Mouse (Mus musculus): ENCODE data around the gene Rbms3. TPM values are rescaled to one million over a fixed set of nuclear protein-coding genes. Genes with fewer than 3 reads are reported as not detected.

Gene Rbms3
- polyA plus RNA-seq, 1 experiment from 2014 or later = 90.2 TPM

GRCm38 (mm10) chr9:117356764-117357442, 272.8 kb downstream of the Rbms3 start:
- no peak overlapping the region for H3K4me2 ChIP-seq (replicated peaks; ENCODE audit: low read depth, low read length)
- peak; percentile 58; the same call in 1 of the 2 replicates for ATAC-seq (ENCODE audit: insufficient number of reproducible peaks, insufficient read depth, low FRiP score, low read depth)
- whole genome bisulfite sequencing = 25% methylated on average over 9 of the region's 9 CpGs

GRCm38 (mm10) chr9:117355501-117355900, 274.2 kb downstream of the Rbms3 start:
- H3K9me3 ChIP-seq (ENCODE audit: control insufficient read depth, low read depth, low read length) = no peaks in the 10 kb centered on the region
- H3K27ac ChIP-seq (ENCODE audit: low read length) = no peak overlapping the region
- WGBS = 71% methylated on average over 5 of the region's 5 CpGs
- ATAC-seq (ENCODE audit: insufficient number of reproducible peaks, insufficient read depth, low FRiP score, low read depth) = no peak
- H3K4me1 ChIP-seq (ENCODE audit: control insufficient read depth, insufficient read depth, low read length) = peaks cover 3% of the 10 kb centered on the region
- H3K36me3 ChIP-seq (ENCODE audit: control insufficient read depth, insufficient read depth, low read length) = no peaks in the 10 kb centered on the region
- H3K27me3 ChIP-seq (ENCODE audit: control insufficient read depth, insufficient read depth, low read length) = no peaks in the 10 kb centered on the region
- no peak overlapping the region for H3K4me2 ChIP-seq (replicated peaks; ENCODE audit: low read depth, low read length)
- no peak overlapping the region for H3K4me3 ChIP-seq (ENCODE audit: low read depth, low read length)
- H3K9ac ChIP-seq (replicated peaks; ENCODE audit: low read depth, low read length) = no peak overlapping the region

More at GRCm38 (mm10) chr9:117356764-117357442, 272.8 kb downstream of the Rbms3 start:
- Histone ChIP-seq H3K27me3 (ENCODE audit: control insufficient read depth, insufficient read depth, low read length) (no peaks in the 10 kb centered on the region), H3K4me3 (ENCODE audit: low read depth, low read length) (no peak overlapping the region), H3K36me3 (ENCODE audit: control insufficient read depth, insufficient read depth, low read length) (no peaks in the 10 kb centered on the region), H3K4me1 (ENCODE audit: control insufficient read depth, insufficient read depth, low read length) (peaks cover 3% of the 10 kb centered on the region), H3K9me3 (ENCODE audit: control insufficient read depth, low read depth, low read length) (no peaks in the 10 kb centered on the region), H3K27ac (ENCODE audit: low read length) (no peak overlapping the region), H3K9ac (replicated peaks; ENCODE audit: low read depth, low read length) (no peak overlapping the region)

- Histone ChIP-seq H3K9ac (replicated peaks; ENCODE audit: low read depth, low read length) (no peak overlapping the region), H3K9me3 (ENCODE audit: control insufficient read depth, low read depth, low read length) (no peaks in the 10 kb centered on the region), H3K4me1 (ENCODE audit: control insufficient read depth, insufficient read depth, low read length) (no peaks in the 10 kb centered on the region), H3K36me3 (ENCODE audit: control insufficient read depth, insufficient read depth, low read length) (no peaks in the 10 kb centered on the region), H3K27me3 (ENCODE audit: control insufficient read depth, insufficient read depth, low read length) (no peaks in the 10 kb centered on the region), H3K4me3 (ENCODE audit: low read depth, low read length) (no peak overlapping the region), H3K4me2 (replicated peaks; ENCODE audit: low read depth, low read length) (no peak overlapping the region), H3K27ac (ENCODE audit: low read length) (no peak overlapping the region)
- WGBS = 82% methylated on average over 4 of the region's 4 CpGs
- no peak for ATAC-seq (ENCODE audit: insufficient number of reproducible peaks, insufficient read depth, low FRiP score, low read depth)
Observed at GRCm38 (mm10) chr9:117342336-117342735, 287.4 kb downstream of the Rbms3 start.

- ATAC-seq (ENCODE audit: insufficient number of reproducible peaks, insufficient read depth, low FRiP score, low read depth) = no peak
- H3K4me1 ChIP-seq (ENCODE audit: control insufficient read depth, insufficient read depth, low read length) = no peaks in the 10 kb centered on the region
- no peak overlapping the region for H3K27ac ChIP-seq (ENCODE audit: low read length)
- H3K27me3 ChIP-seq (ENCODE audit: control insufficient read depth, insufficient read depth, low read length) = no peaks in the 10 kb centered on the region
- 87% methylated on average over 5 of the region's 5 CpGs for WGBS
- no peaks in the 10 kb centered on the region for H3K9me3 ChIP-seq (ENCODE audit: control insufficient read depth, low read depth, low read length)
- no peak overlapping the region for H3K4me3 ChIP-seq (ENCODE audit: low read depth, low read length)
- no peaks in the 10 kb centered on the region for H3K36me3 ChIP-seq (ENCODE audit: control insufficient read depth, insufficient read depth, low read length)
- H3K4me2 ChIP-seq (replicated peaks; ENCODE audit: low read depth, low read length) = no peak overlapping the region
- H3K9ac ChIP-seq (replicated peaks; ENCODE audit: low read depth, low read length) = no peak overlapping the region
Observed at GRCm38 (mm10) chr9:117330681-117331080, 299.0 kb downstream of the Rbms3 start.

GRCm38 (mm10) chr9:117319271-117319670, 310.4 kb downstream of the Rbms3 start:
- no peak for ATAC-seq (ENCODE audit: insufficient number of reproducible peaks, insufficient read depth, low FRiP score, low read depth)
- Histone ChIP-seq H3K27me3 (ENCODE audit: control insufficient read depth, insufficient read depth, low read length) (no peaks in the 10 kb centered on the region), H3K4me2 (replicated peaks; ENCODE audit: low read depth, low read length) (no peak overlapping the region), H3K9ac (replicated peaks; ENCODE audit: low read depth, low read length) (no peak overlapping the region), H3K36me3 (ENCODE audit: control insufficient read depth, insufficient read depth, low read length) (no peaks in the 10 kb centered on the region), H3K4me1 (ENCODE audit: control insufficient read depth, insufficient read depth, low read length) (peaks cover 7% of the 10 kb centered on the region), H3K4me3 (ENCODE audit: low read depth, low read length) (no peak overlapping the region), H3K9me3 (ENCODE audit: control insufficient read depth, low read depth, low read length) (no peaks in the 10 kb centered on the region), H3K27ac (ENCODE audit: low read length) (no peak overlapping the region)
- WGBS = 58% methylated on average over 3 of the region's 3 CpGs

GRCm38 (mm10) chr9:117318461-117318860, 311.3 kb downstream of the Rbms3 start:
- Histone ChIP-seq H3K27me3 (ENCODE audit: control insufficient read depth, insufficient read depth, low read length) (no peaks in the 10 kb centered on the region), H3K9me3 (ENCODE audit: control insufficient read depth, low read depth, low read length) (no peaks in the 10 kb centered on the region), H3K27ac (ENCODE audit: low read length) (no peak overlapping the region), H3K36me3 (ENCODE audit: control insufficient read depth, insufficient read depth, low read length) (no peaks in the 10 kb centered on the region), H3K9ac (replicated peaks; ENCODE audit: low read depth, low read length) (no peak overlapping the region), H3K4me2 (replicated peaks; ENCODE audit: low read depth, low read length) (no peak overlapping the region), H3K4me1 (ENCODE audit: control insufficient read depth, insufficient read depth, low read length) (peaks cover 7% of the 10 kb centered on the region), H3K4me3 (ENCODE audit: low read depth, low read length) (no peak overlapping the region)
- no peak for ATAC-seq (ENCODE audit: insufficient number of reproducible peaks, insufficient read depth, low FRiP score, low read depth)
- WGBS = 21% methylated on average over 4 of the region's 4 CpGs

GRCm38 (mm10) chr9:117317251-117317650, 312.5 kb downstream of the Rbms3 start:
- Histone ChIP-seq H3K9me3 (ENCODE audit: control insufficient read depth, low read depth, low read length) (no peaks in the 10 kb centered on the region), H3K36me3 (ENCODE audit: control insufficient read depth, insufficient read depth, low read length) (no peaks in the 10 kb centered on the region), H3K27me3 (ENCODE audit: control insufficient read depth, insufficient read depth, low read length) (no peaks in the 10 kb centered on the region), H3K4me1 (ENCODE audit: control insufficient read depth, insufficient read depth, low read length) (peaks cover 7% of the 10 kb centered on the region), H3K4me2 (replicated peaks; ENCODE audit: low read depth, low read length) (no peak overlapping the region), H3K4me3 (ENCODE audit: low read depth, low read length) (no peak overlapping the region), H3K9ac (replicated peaks; ENCODE audit: low read depth, low read length) (no peak overlapping the region), H3K27ac (ENCODE audit: low read length) (no peak overlapping the region)
- WGBS = 91% methylated on average over 7 of the region's 7 CpGs
- no peak for ATAC-seq (ENCODE audit: insufficient number of reproducible peaks, insufficient read depth, low FRiP score, low read depth)

- 84% methylated on average over 11 of the region's 11 CpGs for WGBS
- no peak overlapping the region for H3K4me2 ChIP-seq (replicated peaks; ENCODE audit: low read depth, low read length)
- H3K9ac ChIP-seq (replicated peaks; ENCODE audit: low read depth, low read length) = no peak overlapping the region
- no peak overlapping the region for H3K27ac ChIP-seq (ENCODE audit: low read length)
- H3K4me1 ChIP-seq (ENCODE audit: control insufficient read depth, insufficient read depth, low read length) = peaks cover 7% of the 10 kb centered on the region; the same call in 1 of the 2 replicates
- H3K9me3 ChIP-seq (ENCODE audit: control insufficient read depth, low read depth, low read length) = peaks cover 3% of the 10 kb centered on the region; the same call in 1 of the 2 replicates
- H3K27me3 ChIP-seq (ENCODE audit: control insufficient read depth, insufficient read depth, low read length) = no peaks in the 10 kb centered on the region
- ATAC-seq (ENCODE audit: insufficient number of reproducible peaks, insufficient read depth, low FRiP score, low read depth) = no peak
- H3K36me3 ChIP-seq (ENCODE audit: control insufficient read depth, insufficient read depth, low read length) = no peaks in the 10 kb centered on the region
- H3K4me3 ChIP-seq (ENCODE audit: low read depth, low read length) = no peak overlapping the region
Observed at GRCm38 (mm10) chr9:117313642-117314041, 316.1 kb downstream of the Rbms3 start.

- Histone ChIP-seq H3K27me3 (ENCODE audit: control insufficient read depth, insufficient read depth, low read length) (no peaks in the 10 kb centered on the region), H3K9me3 (ENCODE audit: control insufficient read depth, low read depth, low read length) (peaks cover 3% of the 10 kb centered on the region; the same call in 1 of the 2 replicates), H3K27ac (ENCODE audit: low read length) (no peak overlapping the region), H3K4me1 (ENCODE audit: control insufficient read depth, insufficient read depth, low read length) (no peaks in the 10 kb centered on the region), H3K4me2 (replicated peaks; ENCODE audit: low read depth, low read length) (no peak overlapping the region), H3K4me3 (ENCODE audit: low read depth, low read length) (no peak overlapping the region), H3K36me3 (ENCODE audit: control insufficient read depth, insufficient read depth, low read length) (no peaks in the 10 kb centered on the region), H3K9ac (replicated peaks; ENCODE audit: low read depth, low read length) (no peak overlapping the region)
- no peak for ATAC-seq (ENCODE audit: insufficient number of reproducible peaks, insufficient read depth, low FRiP score, low read depth)
Observed at GRCm38 (mm10) chr9:117309809-117310208, 319.9 kb downstream of the Rbms3 start.
